Mouse (Mus musculus) embryonic fibroblast, embryonic 13.5 days (primary cell): Measurements from ENCODE around the gene Ccl24. TPM values are rescaled to one million over a fixed set of nuclear protein-coding genes. Genes with fewer than 3 reads are reported as not detected.

Source experiments
- H3K27ac ChIP-seq: 2 replicates; pipeline ENCODE4 v1.5.1; 2012; ENCODE audit warnings: low read length, control low read depth, inconsistent platforms; ENCODE audit not compliant: insufficient read depth
- H3K4me1 ChIP-seq: 2 replicates; pipeline ENCODE4 v1.6.1; 2011; ENCODE audit warnings: low read length; ENCODE audit not compliant: control insufficient read depth, insufficient read depth
- H3K4me3 ChIP-seq: 2 replicates; pipeline ENCODE4 v1.5.1; 2011; ENCODE audit warnings: mild to moderate bottlenecking, control low read depth, low read length; ENCODE audit not compliant: insufficient read depth
- CTCF ChIP-seq: IDR thresholded peaks from 2 replicates; pipeline ENCODE4 v1.5.1; 2011; ENCODE audit warnings: mild to moderate bottlenecking, control low read depth, low read length, moderate library complexity, borderline replicate concordance; ENCODE audit not compliant: insufficient read depth
- POLR2A ChIP-seq: IDR thresholded peaks from 2 replicates; pipeline ENCODE4 v1.6.1; 2011; ENCODE audit warnings: low read depth, mild to moderate bottlenecking, control low read depth, low read length, moderate library complexity
- polyA plus RNA-seq: library from polyadenylated mRNA; stranded (reverse); fragments of >200 nt; gene quantifications from 2 replicates; pipeline ENCODE4 v1.2.4, GENCODE M21; 2011; ENCODE audit warnings: low read depth; ENCODE audit not compliant: missing spikeins, insufficient read length

Gene Ccl24
- polyA plus RNA-seq, 1 experiment, result not detected

DNA sequence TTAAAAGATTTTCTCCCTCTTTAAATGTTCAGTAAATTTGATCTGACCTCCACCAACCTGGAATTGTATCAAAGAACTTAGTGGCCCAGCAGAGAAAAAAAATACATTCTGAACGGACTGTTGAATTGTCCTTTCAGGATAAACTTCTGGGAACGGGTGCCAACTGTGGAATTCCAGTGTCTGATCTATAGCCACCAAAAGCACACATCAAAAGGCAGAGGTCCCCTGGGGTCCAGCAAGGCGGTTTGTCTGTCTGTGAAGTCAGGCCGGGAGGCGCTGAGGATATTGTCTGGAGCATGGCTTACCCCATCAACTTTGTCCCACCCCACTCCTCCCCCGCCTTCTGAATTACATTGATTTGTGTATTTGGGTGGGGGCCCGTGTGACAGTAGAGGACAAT lies 44.9 kb downstream of the Ccl24 start:
- no peak overlapping the region for H3K4me3 ChIP-seq
- H3K4me1 ChIP-seq, result no peaks in the 10 kb centered on the region; the same call in 1 of the 2 replicates
- no peak for TF ChIP-seq CTCF
- no peak for TF ChIP-seq POLR2A
- H3K27ac ChIP-seq, result no peak overlapping the region

DNA sequence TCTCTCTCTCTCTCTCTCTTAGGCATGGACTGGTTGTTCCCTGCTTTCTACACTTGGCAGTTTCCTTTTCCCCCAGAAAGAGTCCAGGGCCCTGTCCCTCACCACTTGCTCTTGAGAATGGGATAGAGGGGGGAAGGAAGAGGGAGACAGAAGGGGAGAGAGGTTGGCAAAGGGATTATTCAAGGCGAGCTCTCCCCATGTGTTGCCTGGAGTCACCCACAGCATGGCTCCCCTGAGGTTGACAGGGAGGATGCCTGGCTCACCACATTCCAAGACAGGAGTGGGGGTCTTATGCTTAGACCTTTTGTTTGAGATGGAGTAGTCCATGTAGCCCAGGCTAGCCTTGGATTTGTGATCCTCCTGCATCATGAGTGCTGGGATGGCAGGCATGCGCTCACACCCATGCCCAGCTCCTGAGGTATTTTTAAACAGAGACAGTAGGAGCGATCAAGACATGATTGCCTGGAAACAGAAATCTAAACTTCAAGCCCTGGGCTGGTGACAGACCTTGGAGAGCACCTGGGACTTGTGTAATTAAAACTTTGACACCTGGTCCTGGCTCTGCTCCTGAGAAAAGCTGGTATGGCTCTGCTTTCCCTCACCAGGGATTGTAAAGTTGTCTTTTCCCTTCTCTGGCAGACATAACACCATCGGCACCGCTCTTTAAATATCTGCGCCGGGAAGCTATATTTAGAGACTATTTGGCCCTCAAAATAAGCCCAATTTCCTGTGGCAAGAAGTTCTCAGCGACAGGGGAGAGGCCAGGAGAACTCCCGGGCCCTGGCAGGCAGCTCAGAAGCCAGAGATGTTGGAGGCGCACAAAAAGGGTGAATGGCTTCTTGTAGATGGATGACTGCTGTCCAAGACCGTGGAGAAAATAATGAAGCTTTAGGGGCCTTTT lies 47.9 kb downstream of the Ccl24 start:
- 0 out of 2 replicates have a peak overlapping the region, but pooled peaks have one; percentile 9 for H3K27ac ChIP-seq
- H3K4me3 ChIP-seq, result no peak overlapping the region
- H3K4me1 ChIP-seq, result peaks cover 6% of the 10 kb centered on the region; the same call in 1 of the 2 replicates
- no peak for TF ChIP-seq CTCF
- no peak for TF ChIP-seq POLR2A

DNA sequence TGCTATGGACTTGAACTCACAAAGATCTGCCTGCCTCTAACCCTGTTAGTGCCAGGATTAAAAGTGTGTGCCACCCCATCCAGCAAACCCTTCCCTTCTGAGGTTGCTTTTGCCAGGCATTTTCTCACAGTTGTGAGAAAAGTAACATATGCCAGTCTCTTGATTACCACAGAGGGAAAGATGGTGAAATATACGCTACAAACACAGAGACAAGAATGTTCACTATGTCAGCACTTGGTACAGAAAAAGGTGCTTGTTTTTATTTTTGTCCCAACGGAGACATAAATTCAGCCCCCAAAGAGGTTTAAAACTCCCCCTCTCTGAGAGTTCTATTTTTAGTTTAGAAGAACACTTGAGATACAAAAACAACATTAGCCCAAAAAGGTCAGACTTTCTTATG lies 48.8 kb downstream of the Ccl24 start:
- no peak for TF ChIP-seq CTCF
- TF ChIP-seq POLR2A, result no peak
- peaks cover 6% of the 10 kb centered on the region; the same call in 1 of the 2 replicates for H3K4me1 ChIP-seq
- H3K27ac ChIP-seq, result no peak overlapping the region
- no peak overlapping the region for H3K4me3 ChIP-seq

DNA sequence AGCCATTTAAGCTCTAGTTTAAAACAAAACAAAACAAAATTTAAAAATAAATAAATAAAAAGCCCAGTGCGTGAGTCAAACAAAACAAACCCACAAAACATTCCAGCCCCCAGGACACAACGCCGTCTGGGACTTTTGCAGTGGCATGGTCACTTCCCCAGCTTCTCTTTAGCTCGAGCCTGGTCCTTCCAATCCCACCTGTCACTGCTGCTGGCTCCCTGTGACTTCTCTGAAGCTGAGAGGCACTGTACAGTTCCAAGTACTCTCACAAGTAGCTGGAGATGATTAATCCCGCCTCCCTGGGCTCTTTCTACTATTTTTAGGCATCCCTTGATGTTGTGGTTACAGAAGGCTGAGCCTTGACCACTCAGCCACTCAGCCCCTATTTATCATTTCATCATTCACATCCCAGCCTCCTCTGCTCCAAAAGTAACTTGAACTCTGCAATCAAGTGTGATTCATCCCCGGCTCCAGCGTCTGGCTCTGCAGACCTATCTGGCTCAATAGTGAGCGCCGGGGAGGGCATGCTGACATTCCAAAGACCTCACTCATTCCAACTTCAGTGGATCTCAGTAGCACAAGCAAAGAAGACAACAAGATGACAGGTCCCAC lies 50.6 kb downstream of the Ccl24 start:
- no peak overlapping the region for H3K4me3 ChIP-seq
- peak overlapping the region; percentile 65 for H3K27ac ChIP-seq
- H3K4me1 ChIP-seq, result peaks cover 6% of the 10 kb centered on the region; the same call in 1 of the 2 replicates
- TF ChIP-seq POLR2A (no peak), CTCF (no peak)

Other genes with a start within 250 kb of the Ccl24 start
- gene Fkbp6, start 223.0 kb downstream of the Ccl24 start, polyA plus RNA-seq, result not detected in 2 replicates
- gene Trim50, start 219.8 kb downstream of the Ccl24 start, polyA plus RNA-seq, result not detected in 2 replicates
- 9.6 and 14.0 TPM in 2 replicates for gene Nsun5, start 203.1 kb downstream of the Ccl24 start, polyA plus RNA-seq
- 22.3 and 24.4 TPM in 2 replicates for gene Pom121, start 178.5 kb downstream of the Ccl24 start, polyA plus RNA-seq
- 40.1 and 44.2 TPM in 2 replicates for gene Hip1, start 27.9 kb downstream of the Ccl24 start, polyA plus RNA-seq
- not detected in 2 replicates for gene Ccl26, start 9.5 kb downstream of the Ccl24 start, polyA plus RNA-seq
- 18.8 and 23.3 TPM in 2 replicates for gene Rhbdd2, start 59.6 kb upstream of the Ccl24 start, polyA plus RNA-seq
- gene Por, start 97.0 kb upstream of the Ccl24 start, polyA plus RNA-seq, result 58.5 and 98.3 TPM in 2 replicates
- 89.3 and 94.7 TPM in 2 replicates for gene Tmem120a, start 171.4 kb upstream of the Ccl24 start, polyA plus RNA-seq
- 0.50 TPM in 1 of 2 replicates, not detected in the other for gene Styxl1, start 205.3 kb upstream of the Ccl24 start, polyA plus RNA-seq
- gene Mdh2, start 205.4 kb upstream of the Ccl24 start, polyA plus RNA-seq, result 495 and 573 TPM in 2 replicates
- not detected in 2 replicates for gene Srrm3, start 233.8 kb upstream of the Ccl24 start, polyA plus RNA-seq